Mouse (Mus musculus) stomach, embryonic 16.5 days (tissue): ENCODE results near the gene Gm5797. TPM values are rescaled to one million over a fixed set of nuclear protein-coding genes. Genes with fewer than 3 reads are reported as not detected.
A peak's percentile ranks its signal among the peaks of the same experiment; 100 is the strongest.
"Not testable (repeated sequence)": the region's sequence is repeated elsewhere in the genome, so short reads cannot be mapped to it uniquely, and the experiment has no call there.

ENCODE experiments used
- ATAC-seq: fragments of 200-750 bp; cut with Nextera tagmentation; 2 replicates; pipeline ENCODE4 v1.8.0; 2017; ENCODE audit warnings: moderate number of reproducible peaks, moderate TSS enrichment; ENCODE audit not compliant: insufficient read depth, low FRiP score
- H3K27ac ChIP-seq: fragments of 300-500 bp; sonication (generic); 2 replicates; pipeline ENCODE4 v1.5.1; 2014; ENCODE audit warnings: low read length
- H3K27me3 ChIP-seq: fragments of 300-500 bp; sonication (generic); 2 replicates; pipeline ENCODE4 v1.6.1; 2014; ENCODE audit warnings: low read length, control low read depth, mixed read lengths; ENCODE audit not compliant: control insufficient read depth, insufficient read depth
- H3K36me3 ChIP-seq: fragments of 300-500 bp; sonication (generic); 2 replicates; pipeline ENCODE4 v1.6.1; 2014; ENCODE audit warnings: low read length; ENCODE audit not compliant: control insufficient read depth, insufficient read depth
- H3K4me1 ChIP-seq: fragments of 300-500 bp; sonication (generic); 2 replicates; pipeline ENCODE4 v1.6.1; 2014; ENCODE audit warnings: low read length, control low read depth, mixed read lengths; ENCODE audit not compliant: control insufficient read depth, insufficient read depth
- H3K4me2 ChIP-seq: fragments of 300-500 bp; sonication (generic); 2 replicates; pipeline ENCODE4 v1.6.1; 2014; ENCODE audit warnings: low read depth, low read length, mixed read lengths
- H3K4me3 ChIP-seq: fragments of 300-500 bp; sonication (generic); replicated peaks from 2 replicates; pipeline ENCODE4 v1.5.1; 2014; ENCODE audit warnings: mild to moderate bottlenecking, low read length
- H3K9ac ChIP-seq: fragments of 300-500 bp; sonication (generic); 2 replicates; pipeline ENCODE4 v1.6.1; 2014; ENCODE audit warnings: low read length
- H3K9me3 ChIP-seq: fragments of 300-500 bp; sonication (generic); replicated peaks from 2 replicates; pipeline ENCODE4 v1.6.1; 2016; ENCODE audit warnings: low read length, control low read depth; ENCODE audit not compliant: control insufficient read depth
- WGBS: fragments of 180-500 bp; shearing (Covaris S2); extraction: QIAGEN DNeasy Blood & Tissue Kit; methylation state at CpG from one replicate; pipeline ENCODE4 v1.1.7; 2014; 5-methylcytosine and 5-hydroxymethylcytosine counted together
- polyA plus RNA-seq: library from polyadenylated mRNA; unstranded; fragments of >200 nt; fragmentation: Nextera tagmentation; extraction: Ambion mirVana; gene quantifications from 2 replicates; pipeline ENCODE4 v1.2.1, GENCODE M21; 2015

Gm5797 gene
- polyA plus RNA-seq = not detected in 2 replicates

DNA sequence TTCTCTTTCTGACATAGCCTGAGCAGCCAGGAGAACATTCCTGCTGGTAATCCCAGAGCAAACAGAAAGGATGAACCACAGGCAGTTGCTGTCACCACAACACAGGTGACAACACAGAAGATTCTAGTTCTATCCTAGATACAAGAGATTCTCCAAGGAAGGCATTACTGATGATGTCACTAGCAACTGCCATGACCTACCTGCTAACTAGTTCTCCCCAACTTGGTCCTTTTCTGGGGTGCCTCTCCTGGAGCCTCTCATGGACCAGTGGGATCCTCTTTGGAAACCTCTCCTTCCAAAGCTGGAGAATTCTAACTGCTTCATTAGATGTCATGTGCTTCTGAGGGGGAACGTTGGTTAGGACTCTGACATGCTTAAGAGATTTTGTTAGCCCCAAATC, at the start of gene Gm5797:
Gm5797 (minus strand) TSS at position 101 of the 400 bp plus-strand sequence.
- not testable (repeated sequence) for H3K4me1 ChIP-seq, H3K27me3 ChIP-seq, ATAC-seq, H3K4me2 ChIP-seq, H3K4me3 ChIP-seq, H3K9me3 ChIP-seq, H3K36me3 ChIP-seq, H3K27ac ChIP-seq, H3K9ac ChIP-seq
- WGBS = no CpG with 5 or more reads among the region's 1 CpGs

DNA sequence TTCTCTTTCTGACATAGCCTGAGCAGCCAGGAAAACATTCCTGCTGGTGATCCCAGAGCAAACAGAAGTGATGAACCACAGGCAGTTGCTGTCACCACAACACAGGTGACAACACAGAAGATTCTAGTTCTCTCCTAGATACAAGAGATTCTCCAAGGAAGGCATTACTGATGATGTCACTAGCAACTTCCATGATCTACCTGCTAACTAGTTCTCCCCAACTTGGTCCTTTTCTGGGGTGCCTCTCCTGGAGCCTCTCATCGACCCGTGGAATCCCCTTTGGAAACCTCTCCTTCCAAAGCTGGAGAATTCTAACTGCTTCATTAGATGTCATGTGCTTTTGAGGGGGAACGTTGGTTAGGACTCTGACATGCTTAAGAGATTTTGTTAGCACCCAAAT, 32.8 kb upstream of the Gm5797 start, which contains the start of gene Gm8374:
Gm8374 (minus strand) TSS at position 101 of the 400 bp plus-strand sequence.
- 77% methylated on average over 3 of the region's 3 CpGs for WGBS
- ATAC-seq = not testable (repeated sequence)

DNA sequence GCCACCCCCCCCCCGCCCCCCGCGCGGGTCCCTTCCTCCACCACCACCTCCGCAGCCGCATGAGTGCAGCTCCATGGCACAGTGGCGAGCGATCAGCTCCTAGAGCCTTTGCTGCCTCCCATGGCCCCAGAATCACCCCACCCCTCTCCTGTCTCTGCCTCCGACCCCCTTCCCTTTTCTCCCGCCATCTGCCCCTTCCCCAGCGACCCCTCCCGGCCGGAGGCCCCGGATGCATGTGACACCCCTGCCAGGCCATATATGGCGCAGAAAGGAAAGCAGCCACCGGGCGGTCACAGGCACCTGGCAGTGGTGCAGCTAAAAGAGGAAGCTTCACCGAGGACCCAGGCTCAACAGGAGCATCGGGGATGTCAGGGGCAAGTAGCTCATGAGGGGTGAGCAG, 17.1 kb downstream of the Gm5797 start:
- H3K36me3 ChIP-seq, H3K4me1 ChIP-seq, ATAC-seq, H3K27me3 ChIP-seq, H3K27ac ChIP-seq, H3K9me3 ChIP-seq: not testable (repeated sequence)
- WGBS = under 1% methylated on average over 14 of the region's 19 CpGs
- peak overlapping the region; percentile 67 for H3K9ac ChIP-seq
- H3K4me3 ChIP-seq = peak overlapping the region; percentile 48
- H3K4me2 ChIP-seq = peak overlapping the region; percentile 67

More for the DNA sequence above, 32.8 kb upstream of the Gm5797 start, which contains the start of gene Gm8374:
- H3K4me1 ChIP-seq, H3K4me2 ChIP-seq, H3K9me3 ChIP-seq, H3K36me3 ChIP-seq, H3K9ac ChIP-seq, H3K4me3 ChIP-seq, H3K27me3 ChIP-seq, H3K27ac ChIP-seq: not testable (repeated sequence)

DNA sequence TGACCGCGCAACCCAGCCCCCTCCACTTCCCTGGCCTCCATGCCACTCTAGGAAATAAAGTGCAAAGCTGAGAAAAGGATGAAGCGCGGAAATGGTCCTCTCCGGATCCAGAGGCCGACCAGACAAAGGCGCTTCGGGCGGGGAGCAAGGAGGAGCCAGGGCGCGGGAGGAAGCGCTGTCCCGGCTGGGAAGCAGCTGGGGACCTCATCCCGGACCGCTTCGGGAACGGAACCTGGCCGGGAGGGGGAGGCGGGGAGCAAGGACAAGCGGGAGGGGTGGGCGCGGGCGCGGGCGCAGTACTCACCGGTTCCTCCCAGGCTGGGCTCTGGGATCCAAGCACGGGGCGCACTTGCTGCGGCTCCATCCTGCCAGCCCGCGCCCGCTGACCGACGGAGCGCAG, 17.5 kb downstream of the Gm5797 start, which contains the start of gene Gm3739:
Gm3739 (minus strand) TSS at position 389 of the 400 bp plus-strand sequence.
- ATAC-seq, H3K4me1 ChIP-seq, H3K27ac ChIP-seq, H3K27me3 ChIP-seq, H3K9me3 ChIP-seq, H3K36me3 ChIP-seq: not testable (repeated sequence)
- H3K4me3 ChIP-seq = peak within 1 kb of the TSS; percentile 48
- peak within 1 kb of the TSS; percentile 67 for H3K4me2 ChIP-seq
- H3K9ac ChIP-seq = peak within 1 kb of the TSS; percentile 67
- 0% methylated on average over 11 of the region's 35 CpGs for WGBS

Other genes starting within 250 kb of the Gm5797 start
- 1.2 and 1.6 TPM in 2 replicates for gene Gm3696, start 231.8 kb downstream of the Gm5797 start, polyA plus RNA-seq
- not detected in 2 replicates for gene Gm6676, start 207.0 kb downstream of the Gm5797 start, polyA plus RNA-seq
- gene Gm3512, start 157.9 kb downstream of the Gm5797 start, polyA plus RNA-seq = 4.6 and 7.2 TPM in 2 replicates
- not detected in 2 replicates for gene Gm16434, start 137.9 kb downstream of the Gm5797 start, polyA plus RNA-seq
- gene Gm3727, start 67.7 kb downstream of the Gm5797 start, polyA plus RNA-seq = not detected in 2 replicates
- 0.68 and 0.96 TPM in 2 replicates for gene Gm3739, start 17.3 kb downstream of the Gm5797 start, polyA plus RNA-seq
- not detected in 2 replicates for gene Gm8374, start 32.7 kb upstream of the Gm5797 start, polyA plus RNA-seq
- not detected in 2 replicates for gene Gm3755, start 118.5 kb upstream of the Gm5797 start, polyA plus RNA-seq
- gene Gm3752, start 151.4 kb upstream of the Gm5797 start, polyA plus RNA-seq = 0.17 and 0.36 TPM in 2 replicates
- 0.45 and 0.59 TPM in 2 replicates for gene Gm3558, start 236.2 kb upstream of the Gm5797 start, polyA plus RNA-seq